Mouse (Mus musculus): ENCODE results near the gene Upk3bl.
"Not testable (repeated sequence)": the region's sequence is repeated elsewhere in the genome, so short reads cannot be mapped to it uniquely, and the experiment has no call there.

DNA sequence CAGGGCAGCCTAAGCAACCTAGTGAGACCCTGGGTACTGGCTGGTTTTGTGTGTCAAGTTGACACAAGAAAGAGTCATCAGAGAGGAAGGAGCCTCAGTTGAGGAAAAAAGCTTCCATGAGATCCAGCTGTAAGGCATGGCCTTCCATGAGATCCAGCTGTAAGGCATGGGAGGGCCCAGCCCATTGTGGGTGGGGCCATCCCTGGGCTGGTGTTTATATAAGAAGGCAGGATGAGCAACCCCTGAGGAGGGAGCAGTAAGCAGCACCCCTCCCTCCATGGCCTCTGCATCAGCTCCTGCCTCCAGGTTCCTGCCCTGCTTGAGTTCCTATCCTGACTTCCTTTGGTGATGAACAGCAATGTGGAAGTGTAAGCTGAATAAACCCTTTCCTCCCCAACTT is 5.8 kb upstream of the Upk3bl start:
- not testable (repeated sequence) for TF ChIP-seq CTCF (IDR thresholded peaks at IDR 0.05; ENCODE audit: low read depth, low read length); POLR2A (IDR thresholded peaks at IDR 0.05; ENCODE audit: borderline replicate concordance, low read depth, low read length)

Data from bone marrow macrophage, adult 2 months (primary cell).